Mouse (Mus musculus) MEL (cell line): Measurements from ENCODE around the gene Gm11213.

Source experiments
- CTCF ChIP-seq, 3 experiments: IDR thresholded peaks in 2 of 3; conservative IDR thresholded peaks in 1 of 3; 2 replicates each; pipeline ENCODE4 v1.5.1; 2011 to 2012; ENCODE audit warnings: low read length in 3 of 3, low read depth in 2 of 3, mild to moderate bottlenecking in 2 of 3, improper control_type of control experiment in 1 of 3, inconsistent platforms in 1 of 3, mixed read lengths in 1 of 3, moderate library complexity in 1 of 3; ENCODE audit not compliant: control insufficient read depth in 1 of 3, insufficient read depth in 1 of 3, poor library complexity in 1 of 3, severe bottlenecking in 1 of 3
- MAX ChIP-seq: IDR thresholded peaks from 2 replicates; pipeline ENCODE4 v1.6.1; 2011; ENCODE audit warnings: low read length, improper control_type of control experiment
- RCOR1 ChIP-seq: IDR thresholded peaks from 2 replicates; pipeline ENCODE4 v1.6.1; 2012; ENCODE audit warnings: low read depth, mild to moderate bottlenecking, inconsistent platforms, low read length, improper control_type of control experiment

DNA sequence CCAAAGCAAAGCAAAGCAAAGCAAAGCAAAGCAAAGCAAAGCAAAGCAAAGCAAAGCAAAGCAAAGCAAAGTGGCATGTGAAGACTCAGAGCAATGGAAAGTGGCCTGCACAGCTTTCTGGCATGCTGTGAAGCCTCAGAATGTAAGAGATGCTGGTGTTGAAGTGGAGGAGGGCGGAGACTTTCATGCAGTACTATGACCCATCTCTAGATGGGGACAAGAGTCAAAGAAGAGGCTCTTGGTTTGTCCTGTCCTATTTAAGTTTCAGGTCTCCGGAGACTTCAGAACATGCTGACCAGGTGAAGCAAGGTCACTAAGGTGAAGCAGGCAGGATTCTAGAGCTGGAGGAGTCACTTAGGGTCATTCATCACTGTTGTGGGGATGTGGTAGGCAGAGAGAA lies 16.8 kb upstream of the Gm11213 start:
- TF ChIP-seq CTCF (IDR thresholded peaks at IDR 0.05 in 2 of 3, conservative IDR thresholded peaks at IDR 0.05 in 1 of 3; ENCODE audit: control insufficient read depth in 1 of 3, insufficient read depth in 1 of 3, low read depth in 2 of 3, low read length in 3 of 3, poor library complexity in 1 of 3, severe bottlenecking in 1 of 3) (no peak), MAX (no peak), RCOR1 (no peak)
